Mouse (Mus musculus): ENCODE results near the gene Zfp273. TPM values are rescaled to one million over a fixed set of nuclear protein-coding genes. Genes with fewer than 3 reads are reported as not detected.
"Not testable (repeated sequence)": the region's sequence is repeated elsewhere in the genome, so short reads cannot be mapped to it uniquely, and the experiment has no call there.

The Zfp273 gene
- total RNA-seq (2021) = 1 to 10 TPM; 1.1 to 1.3 TPM
- long read RNA-seq, experiment 1, partial matches to known transcripts = 0 of 3 reads
- long read RNA-seq, experiment 1, other reads (novel, unspliced or antisense) = 1 of 3 reads
- long read RNA-seq, experiment 2, partial matches to known transcripts = 0 of 1 reads
- long read RNA-seq, experiment 2, other reads (novel, unspliced or antisense) = 1 of 1 reads

DNA sequence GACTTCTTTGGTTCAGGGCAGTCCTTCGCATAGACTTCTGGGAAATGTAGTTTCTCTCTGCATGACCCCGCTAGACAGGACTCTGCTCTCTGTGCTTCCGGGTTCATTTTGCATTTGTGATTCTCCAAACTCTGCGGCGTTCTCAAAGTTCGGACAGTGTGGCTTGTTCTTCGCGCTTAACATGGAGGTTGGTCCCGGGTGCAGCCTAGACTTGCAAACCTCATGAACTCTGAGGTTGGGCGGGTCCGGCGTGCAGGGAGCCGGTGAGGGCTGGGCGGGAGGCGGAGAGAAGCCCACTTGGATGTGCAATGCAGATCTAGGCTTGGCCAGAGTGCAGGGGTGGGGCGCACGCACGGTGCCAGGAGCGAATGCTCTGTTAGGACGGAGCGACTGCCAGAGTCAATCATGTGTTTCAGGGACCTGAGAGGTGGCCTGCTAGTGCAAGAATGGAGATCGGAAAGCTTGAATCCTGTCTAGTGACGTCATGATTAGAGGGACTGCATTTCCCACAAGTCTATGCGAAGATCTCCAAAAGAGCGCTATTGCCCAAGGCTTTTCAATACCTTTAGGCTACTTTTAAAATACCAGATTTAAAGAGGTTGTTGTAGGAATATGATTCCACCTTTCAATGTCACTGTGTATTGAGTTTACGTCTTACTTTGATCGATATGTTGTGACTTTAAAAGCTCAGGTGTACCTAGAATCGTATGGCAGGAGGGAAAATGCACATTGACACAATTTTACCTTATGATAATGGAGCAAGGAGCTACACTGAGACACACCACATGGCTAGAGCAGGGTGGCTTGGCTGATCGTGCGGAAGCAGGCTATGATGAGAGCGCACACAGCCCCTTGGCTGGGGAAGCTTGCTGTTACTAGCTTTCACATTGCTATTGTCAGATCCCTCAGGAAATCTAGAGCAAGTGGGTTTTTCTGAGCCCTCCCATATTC, at the start of gene Zfp273:
Gene Zfp273 (plus strand): TSS at position 31 of the 951 bp plus-strand sequence.
- DNase-seq = peak; percentile 87 to 92

DNA sequence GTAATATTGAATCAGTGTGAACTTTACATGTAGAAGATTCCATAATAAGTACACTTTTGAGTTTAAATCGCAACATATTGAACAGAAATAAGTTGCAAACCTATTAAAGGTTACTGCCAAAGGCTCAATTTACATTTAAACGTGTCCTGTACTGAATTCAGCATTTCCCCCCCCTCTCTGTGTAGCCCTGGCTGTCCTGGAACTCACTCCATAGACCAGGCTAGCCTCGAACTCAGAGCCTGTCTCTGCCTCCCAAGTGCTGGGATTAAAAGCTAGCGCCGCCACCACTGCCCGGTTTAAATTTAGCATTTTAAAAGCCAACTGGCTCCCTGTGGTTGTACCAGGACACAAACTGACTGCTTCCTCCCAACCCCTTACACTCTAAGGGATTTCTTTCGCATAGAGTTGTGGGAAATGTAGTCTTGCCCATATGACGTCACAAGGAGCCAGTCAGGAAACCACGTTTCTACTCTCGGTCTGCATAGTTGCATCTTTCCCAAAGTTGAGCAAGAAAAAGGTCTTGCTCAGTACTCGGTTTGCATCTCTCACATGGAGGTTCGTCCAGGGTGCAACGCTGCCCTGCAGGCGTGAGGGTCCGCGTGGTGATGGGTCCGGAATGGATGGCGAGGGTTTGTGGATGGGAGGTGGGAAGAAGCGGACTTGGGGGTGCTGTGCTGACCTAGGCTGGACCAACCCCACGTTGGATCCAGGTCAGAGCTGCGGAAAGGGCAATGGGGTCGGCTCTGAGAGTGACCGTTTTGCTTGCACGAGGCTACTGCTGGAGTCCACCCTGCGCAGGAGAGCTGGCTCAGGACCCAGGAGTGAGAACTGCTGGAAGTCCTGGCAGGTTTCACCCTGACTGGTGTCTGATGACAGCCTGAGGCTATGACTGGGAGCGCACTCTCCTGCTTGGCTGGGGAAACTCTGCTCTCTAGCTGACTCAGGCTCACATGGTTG, 34.0 kb upstream of the Zfp273 start, which contains the start of gene Zfp493:
Gene Zfp493 (plus strand): TSS at position 429 of the 957 bp plus-strand sequence.
- peak; percentile 87 to 88 for DNase-seq

DNA sequence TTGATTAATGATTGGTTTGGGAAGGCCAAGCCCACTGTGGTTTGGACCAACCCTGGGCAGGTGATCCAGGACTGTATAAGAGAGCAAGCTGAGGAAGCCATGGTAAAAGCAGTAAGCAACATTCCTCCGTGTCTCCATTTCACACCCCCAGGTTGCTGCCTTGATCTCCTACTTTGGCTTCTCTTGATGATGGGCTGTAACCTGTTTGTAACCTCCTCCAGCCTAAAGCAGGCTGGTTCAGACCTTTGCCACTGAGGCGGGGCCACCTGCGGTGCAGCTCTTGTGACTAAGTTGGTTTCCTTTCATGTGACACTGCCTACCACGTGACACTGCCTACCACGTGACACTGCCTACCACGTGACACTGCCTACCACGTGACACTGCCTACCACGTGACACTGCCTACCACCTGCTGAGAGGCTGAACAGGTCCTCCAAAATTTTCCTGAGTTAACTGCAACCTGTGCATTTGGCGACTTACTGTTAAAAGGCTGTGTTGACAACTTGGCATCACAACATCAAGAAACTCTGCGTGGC, 21.6 kb upstream of the Zfp273 start:
- DNase-seq = no peak

DNA sequence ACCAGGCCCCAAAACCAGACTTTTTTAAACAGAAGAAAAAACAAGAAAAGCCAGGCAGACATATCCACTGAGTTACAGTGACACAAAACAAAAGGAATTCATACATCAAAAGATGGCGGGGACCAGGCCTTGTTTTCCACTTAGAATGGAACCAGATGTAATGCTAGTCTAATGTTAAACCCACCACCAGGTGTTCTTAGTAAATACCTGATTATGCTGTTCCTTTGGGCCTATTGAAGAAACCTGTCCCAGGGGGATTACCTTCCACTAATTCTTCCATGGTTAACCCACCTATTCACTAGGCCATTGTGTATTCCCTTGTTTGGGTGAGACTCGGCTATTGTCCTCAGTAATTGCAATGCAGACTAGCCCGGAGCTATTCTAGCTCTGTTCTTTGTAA, 14.9 kb upstream of the Zfp273 start:
- DNase-seq = no peak

DNA sequence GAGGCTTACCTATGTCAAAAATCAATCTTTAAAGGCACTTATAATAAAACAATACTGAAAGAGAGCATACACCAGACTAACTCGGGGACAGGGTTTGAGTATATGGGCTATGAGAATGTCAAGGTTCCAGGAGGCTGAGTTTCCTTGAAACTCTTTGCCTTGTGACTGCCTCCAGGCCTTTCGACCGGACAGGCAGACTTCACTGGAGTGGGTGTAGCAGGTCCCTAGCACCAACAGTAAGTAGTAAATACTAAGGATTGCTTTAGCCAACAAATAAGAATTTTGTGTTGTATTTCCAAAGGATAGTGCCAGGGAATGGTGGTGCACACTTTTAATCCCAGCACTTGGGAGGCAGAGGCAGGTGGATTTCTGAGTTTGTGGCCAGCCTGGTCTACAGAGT, 14.4 kb upstream of the Zfp273 start:
- DNase-seq = not testable (repeated sequence)

DNA sequence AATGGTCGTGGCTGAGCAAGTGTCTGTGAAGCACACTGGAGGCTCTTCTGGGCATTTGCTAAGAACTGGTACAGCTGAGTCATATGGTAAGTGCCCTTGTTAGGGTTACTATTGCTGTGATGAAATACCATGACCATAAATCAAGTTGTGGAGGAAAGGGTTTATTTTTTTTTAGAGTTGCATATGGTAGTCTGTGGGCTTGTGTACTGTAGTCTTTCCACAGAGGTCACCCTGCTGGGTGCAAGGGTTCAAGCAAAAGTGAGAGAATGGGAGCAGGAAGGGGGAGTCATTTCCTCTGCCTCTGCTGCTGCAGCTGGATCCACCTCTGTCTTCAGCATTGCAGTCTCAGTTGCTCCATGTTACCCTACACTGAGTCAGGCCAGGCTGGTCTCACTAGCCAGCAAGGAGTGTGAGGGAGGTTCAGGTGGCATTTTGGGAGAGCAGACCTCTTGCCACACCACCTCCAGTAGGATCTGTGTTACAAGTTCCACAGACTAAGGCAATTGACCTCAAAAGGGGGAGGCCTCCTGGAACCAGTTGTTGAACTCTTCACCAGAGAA, 1.8 kb upstream of the Zfp273 start:
- no peak for DNase-seq

DNA sequence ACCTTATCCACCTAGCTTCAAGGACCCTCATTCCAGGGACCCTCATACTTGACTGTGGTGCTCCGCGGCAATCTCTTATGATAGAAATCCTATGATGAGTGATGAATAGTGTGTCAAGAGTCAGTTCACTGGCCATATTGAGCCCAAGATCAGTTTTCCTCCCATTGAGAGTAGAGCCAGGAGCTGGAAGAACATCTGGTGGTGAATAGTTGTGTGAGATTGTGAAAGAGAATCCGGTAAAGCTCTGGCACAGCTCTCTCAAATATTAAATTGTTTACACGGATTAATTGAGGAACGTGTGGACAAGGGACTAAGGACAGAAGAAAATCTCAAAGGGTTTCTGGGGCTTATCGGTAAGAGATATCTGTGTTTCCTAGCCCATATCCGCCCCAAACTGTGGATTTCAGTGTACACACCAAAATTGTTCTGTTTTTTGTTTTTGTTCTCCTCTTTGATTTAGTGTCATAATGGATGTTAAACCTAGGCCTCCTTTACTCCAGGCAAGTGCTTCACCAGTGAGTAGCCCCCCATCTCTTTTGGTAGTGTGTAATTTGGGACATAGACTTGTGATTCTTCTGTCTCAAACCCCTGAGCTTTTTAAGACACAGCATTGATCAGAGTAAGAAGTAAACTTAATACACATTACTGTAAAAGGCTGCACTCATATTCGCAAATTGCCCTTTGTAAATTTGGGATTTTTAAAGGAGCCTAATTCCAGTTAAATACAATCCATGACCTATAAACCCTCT, 405 bp upstream of the Zfp273 start:
- DNase-seq = peak in 1 of 2 experiments; percentile 12

DNA sequence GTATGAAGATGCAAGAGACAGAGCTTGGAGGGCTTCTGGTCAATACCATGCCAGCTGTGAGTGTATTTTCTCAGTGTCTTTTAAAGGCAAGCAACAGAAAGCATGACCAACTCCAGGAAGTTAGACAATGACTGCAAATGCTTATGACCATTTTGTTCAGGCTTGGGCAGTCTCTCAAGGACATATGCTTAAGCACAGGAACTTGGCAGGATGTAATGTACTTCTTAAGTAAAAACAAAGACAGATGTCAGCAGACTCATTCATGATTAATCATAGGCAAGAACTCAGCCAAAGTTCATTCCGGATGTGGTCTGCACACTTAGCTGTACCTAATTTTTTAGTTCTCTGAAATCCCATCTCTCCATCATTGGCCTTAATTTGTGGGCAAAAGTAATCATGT, 5.1 kb downstream of the Zfp273 start:
- no peak for DNase-seq

DNA sequence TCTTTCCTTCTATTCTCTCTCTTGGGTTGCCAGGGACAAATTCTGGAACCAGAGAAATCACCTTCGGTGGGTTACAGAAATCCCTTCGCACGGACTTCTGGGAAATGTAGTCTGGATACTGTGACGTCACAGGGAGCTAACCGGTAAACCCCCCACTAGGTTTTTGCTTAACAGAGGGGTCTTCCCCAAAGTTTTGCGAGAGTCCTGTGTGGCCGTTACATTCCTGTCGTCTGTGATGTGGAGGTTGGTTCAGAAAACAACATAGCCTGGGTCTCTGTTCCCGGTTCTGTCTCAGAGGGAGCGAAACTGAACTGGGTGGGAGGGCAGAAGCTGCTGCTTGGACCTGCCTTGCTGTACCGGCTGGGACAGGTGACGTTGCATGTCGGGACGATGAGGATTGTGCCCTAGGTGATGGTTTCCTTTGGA, 17.4 kb downstream of the Zfp273 start, which contains the start of gene Gm10037:
Gene Gm10037 (plus strand): TSS at position 196 of the 426 bp plus-strand sequence.
- DNase-seq = peak; percentile 54 to 75

DNA sequence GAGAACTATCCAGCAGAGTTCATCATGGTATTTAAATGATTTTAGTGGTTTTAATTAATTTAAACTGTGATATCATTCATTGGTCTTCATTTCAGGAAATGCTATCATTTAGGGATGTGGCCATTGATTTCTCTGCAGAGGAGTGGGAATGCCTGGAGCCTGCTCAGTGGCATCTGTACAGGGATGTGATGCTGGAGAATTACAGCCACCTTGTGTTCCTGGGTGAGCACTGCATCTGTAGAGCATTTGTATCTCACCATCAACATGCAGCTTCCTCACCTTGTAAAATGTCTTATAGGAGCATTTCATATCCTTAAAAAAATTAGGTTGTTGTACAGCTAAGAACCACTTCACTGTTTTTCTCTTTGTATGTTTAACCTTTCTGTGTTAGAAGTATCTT, 19.6 kb downstream of the Zfp273 start:
- DNase-seq = not testable (repeated sequence)

DNA sequence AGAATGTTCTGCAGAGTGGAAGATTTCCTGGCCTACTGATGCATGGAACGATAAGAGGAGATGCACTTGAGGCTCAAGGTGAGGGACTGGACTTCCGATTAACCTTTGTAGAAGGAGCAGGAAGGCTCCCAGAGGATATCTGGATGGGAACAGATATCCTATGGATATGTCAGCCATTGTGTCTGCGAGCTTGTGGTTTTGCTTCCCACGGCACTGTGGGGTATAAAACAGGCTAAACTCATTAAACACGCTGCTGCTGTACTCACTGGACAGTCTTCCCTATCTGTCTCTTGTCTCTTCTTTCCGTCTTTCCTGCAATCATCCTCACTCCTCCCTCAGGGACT, 30.2 kb downstream of the Zfp273 start:
- no peak for DNase-seq

DNA sequence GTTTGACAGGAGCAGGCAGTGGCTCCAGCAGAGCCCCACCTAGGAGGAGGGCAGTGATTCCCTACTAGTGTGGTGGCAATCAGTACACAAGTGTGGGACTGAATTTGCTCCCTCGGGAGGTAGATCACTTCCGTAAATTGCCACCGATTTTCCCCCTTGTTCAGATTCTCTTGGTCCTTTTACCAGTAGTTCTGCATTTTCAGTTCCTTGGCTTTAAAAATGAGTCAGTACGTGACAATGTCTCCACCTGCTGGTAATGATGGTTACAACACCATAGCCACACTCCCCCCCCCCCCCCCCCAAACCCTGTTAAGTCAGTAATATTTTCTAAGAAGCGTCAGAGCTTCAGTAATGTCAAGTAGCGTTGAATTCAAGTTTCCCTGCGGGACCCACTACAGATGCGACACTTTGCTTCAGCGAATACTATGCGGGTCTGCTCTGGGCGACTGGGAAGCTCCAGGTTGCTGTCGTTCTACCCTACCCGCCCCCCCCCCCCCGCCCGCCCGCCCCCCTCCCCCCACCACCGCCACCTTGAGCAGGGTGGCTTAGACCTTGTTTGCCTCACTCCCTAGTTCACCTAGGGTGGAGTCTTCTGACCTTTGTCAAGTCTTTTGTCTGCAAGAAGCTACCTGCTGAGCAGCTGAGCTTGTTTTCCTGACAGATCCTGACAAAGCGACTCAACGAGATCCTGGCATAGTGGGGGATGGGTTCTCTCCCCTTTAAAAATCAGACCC, 30.7 kb downstream of the Zfp273 start:
- peak; percentile 63 to 74 for DNase-seq

DNA sequence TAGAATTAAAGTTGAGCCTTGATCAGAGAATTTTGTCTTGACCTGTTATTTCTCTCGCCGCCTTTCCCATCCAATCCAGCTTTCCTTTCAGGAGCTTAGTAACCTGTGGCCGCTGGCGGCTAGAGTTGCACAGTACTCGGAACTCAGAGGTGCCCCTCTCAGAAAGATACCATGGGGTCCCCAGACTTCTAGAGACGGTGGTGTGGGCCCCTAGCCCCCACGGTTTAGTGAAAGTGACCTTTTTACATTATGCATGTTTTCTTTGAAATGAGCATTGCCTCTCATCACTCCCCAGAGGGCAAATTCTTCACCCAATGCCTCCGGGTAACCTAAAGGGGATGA, 31.3 kb downstream of the Zfp273 start:
- DNase-seq = peak in 1 of 2 experiments; percentile 12

DNA sequence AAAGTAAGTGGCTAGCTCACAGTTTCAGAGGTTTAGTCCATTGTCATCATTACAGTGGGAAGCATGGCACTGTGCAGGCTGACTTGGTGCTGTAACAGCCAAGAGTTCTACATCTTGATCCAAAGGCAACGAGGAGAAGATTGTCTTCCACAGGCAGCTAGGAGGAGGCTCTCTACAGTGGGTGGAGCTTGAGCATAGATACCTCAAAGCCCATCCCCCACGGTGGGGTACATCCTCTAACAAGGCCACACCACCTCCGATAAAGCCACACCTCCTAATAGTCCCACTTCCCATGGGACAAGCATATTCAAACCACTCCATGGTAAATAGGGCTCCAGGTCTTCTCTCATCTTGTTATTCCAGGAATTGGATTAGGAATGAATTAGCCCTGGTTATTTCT, 36.8 kb downstream of the Zfp273 start:
- DNase-seq = no peak

DNA sequence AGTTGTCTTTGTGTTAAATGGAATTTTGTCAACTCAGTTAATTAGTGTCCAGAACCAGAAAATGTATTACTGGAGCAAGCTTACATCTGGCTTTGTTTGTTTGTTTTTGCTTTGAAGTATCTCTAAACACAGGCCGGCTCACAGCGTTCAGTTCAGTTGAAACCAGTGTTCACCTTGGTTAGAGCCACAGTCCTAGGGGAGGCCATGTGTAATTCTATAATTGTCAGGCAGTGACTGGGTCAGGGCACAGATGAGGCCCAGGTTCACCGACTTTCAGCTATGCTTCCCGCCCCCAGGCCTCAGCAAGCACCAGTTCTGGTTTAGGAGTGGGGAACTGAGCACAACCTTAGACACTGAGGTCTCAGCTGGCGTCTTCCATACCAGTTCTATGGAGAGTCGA, 39.6 kb downstream of the Zfp273 start:
- DNase-seq = no peak

DNA sequence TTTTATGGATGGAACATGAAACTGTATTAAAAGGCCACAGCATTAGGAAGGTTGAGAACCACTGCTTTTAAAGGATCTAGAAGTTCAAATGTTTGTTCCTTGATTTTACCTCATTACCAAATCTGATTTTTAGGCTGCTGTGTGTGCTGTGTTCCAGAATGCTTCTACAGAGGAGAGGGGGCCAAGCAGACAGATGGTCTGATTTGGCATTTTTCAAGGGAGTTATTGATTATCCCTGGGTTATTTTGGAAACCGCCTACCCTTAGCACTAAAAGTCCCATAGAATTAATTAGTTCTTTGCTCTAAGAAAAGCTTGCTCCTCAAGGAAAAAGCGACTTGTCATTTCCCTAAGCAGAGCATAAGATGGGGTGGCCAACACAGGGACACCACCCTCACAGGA, 40.4 kb downstream of the Zfp273 start:
- no peak for DNase-seq

DNA sequence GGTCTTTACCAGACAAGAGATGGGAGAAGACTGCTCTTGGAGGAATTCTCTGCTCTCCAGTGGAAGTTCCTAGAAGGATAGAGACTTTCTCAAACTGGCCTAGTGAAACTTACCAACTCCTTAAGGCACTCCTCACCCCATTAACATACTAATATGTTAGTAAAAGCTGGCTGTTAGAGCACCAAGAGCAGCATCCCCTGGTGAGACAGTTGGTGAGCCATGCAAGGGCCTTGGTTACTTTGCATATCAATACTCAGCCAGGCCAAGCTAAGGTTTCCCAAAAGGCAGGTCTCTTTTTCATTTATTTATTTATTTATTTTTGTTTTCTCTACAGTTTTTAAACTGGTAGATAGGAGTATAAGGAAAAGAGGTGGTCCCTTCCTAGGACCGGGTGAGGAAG, 43.8 kb downstream of the Zfp273 start:
- no peak for DNase-seq

DNA sequence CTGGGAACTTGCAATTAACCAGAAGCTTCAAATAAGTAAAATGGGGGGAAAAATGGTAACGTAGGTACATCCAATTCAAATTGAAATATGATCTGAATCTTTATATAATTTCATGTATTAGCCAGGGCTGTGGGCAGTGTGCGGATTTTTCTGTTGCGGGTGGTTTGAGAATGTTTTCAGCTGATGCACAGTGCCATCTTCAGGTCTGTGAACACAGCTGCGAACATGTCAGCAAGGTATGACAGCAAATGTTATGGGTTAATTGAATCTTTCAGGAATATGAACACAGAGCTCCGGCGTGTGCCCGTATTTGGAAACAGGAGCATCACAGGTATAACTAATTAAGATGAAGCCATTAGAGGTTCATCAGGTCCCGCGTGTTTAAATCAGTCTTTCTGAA, 49.0 kb downstream of the Zfp273 start:
- DNase-seq = no peak

DNA sequence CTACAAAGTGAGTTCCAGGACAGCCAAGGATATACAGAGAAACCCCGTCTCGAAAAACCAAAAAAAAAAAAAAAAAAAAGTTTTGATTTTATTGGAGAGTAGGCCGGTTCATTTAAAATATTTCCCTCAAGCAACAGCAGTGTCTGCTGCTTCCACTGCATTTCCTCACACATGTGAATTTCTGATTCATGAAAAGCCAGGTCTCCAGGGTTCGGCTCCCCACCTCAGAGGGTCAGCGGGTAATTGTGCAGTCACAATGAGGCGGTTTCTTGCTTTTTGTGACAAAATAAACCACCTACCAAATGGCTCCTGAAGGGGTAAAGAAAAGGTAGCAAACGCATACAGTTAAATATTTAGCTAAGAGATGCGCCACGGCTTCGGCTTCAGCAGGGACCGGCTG, 49.5 kb downstream of the Zfp273 start, which contains the start of gene BC048507:
Gene BC048507 (plus strand): TSS at position 301 of the 400 bp plus-strand sequence.
- no peak for DNase-seq

DNA sequence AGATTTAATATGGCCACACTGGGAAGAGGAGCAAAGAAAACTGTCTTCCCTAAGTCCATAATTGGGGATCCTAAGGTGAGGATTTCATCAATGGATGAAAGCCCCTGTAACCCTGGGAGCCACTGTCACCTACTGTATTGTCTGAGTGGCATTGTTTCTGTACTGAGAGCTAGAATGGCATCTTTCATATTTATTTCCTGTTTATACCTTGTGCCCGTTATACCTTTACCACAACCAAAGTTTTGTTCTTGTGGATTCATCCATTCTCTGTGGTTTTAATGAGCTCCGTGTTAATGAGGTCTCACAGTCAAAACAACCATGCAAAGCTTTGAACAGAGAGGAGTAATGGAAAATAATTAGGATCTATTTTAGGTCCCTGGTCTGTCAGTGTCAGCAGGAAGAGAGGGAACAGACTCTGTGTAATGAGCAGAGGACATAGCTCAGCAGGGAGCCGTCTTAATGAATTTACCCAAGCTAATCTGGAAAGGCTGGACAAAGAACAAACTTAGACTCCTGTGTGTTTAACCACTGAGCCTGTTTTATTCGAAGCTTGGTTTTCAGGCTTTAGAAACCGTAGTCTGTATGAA, 51.3 kb downstream of the Zfp273 start:
- no peak for DNase-seq
